Mouse (Mus musculus): ENCODE data around the gene Tmem254c. TPM values are rescaled to one million over a fixed set of nuclear protein-coding genes. Genes with fewer than 3 reads are reported as not detected.
"Not testable (repeated sequence)": the region's sequence is repeated elsewhere in the genome, so short reads cannot be mapped to it uniquely, and the experiment has no call there.

The Tmem254c gene
- polyA plus RNA-seq, 1 experiment from 2014 or later = 19.9 TPM

GRCm38 (mm10) chr14:26048767-26049166, 18.4 kb downstream of the Tmem254c start:
- not testable (repeated sequence) for H3K9me3 ChIP-seq (ENCODE audit: control insufficient read depth, low read length); H3K9ac ChIP-seq (ENCODE audit: low read length); H3K36me3 ChIP-seq (ENCODE audit: control insufficient read depth, insufficient read depth, low read length); DNase-seq (ENCODE audit: low spot score); H3K4me2 ChIP-seq (ENCODE audit: low read depth, severe bottlenecking); H3K27ac ChIP-seq (replicated peaks; ENCODE audit: low read depth, low read length); H3K27me3 ChIP-seq (ENCODE audit: control insufficient read depth, insufficient read depth, low read length); ATAC-seq (ENCODE audit: insufficient number of reproducible peaks, low FRiP score, low TSS enrichment, low read depth); H3K4me3 ChIP-seq (ENCODE audit: low read depth, low read length); H3K4me1 ChIP-seq (ENCODE audit: control insufficient read depth, insufficient read depth, low read length)
- no CpG with 5 or more reads among the region's 9 CpGs for WGBS

GRCm38 (mm10) chr14:26047026-26047425, 20.1 kb downstream of the Tmem254c start:
- H3K9me3 ChIP-seq (ENCODE audit: control insufficient read depth, low read length); H3K4me3 ChIP-seq (ENCODE audit: low read depth, low read length); H3K36me3 ChIP-seq (ENCODE audit: control insufficient read depth, insufficient read depth, low read length); H3K4me1 ChIP-seq (ENCODE audit: control insufficient read depth, insufficient read depth, low read length); ATAC-seq (ENCODE audit: insufficient number of reproducible peaks, low FRiP score, low TSS enrichment, low read depth); H3K27me3 ChIP-seq (ENCODE audit: control insufficient read depth, insufficient read depth, low read length); DNase-seq (ENCODE audit: low spot score); H3K4me2 ChIP-seq (ENCODE audit: low read depth, severe bottlenecking); H3K9ac ChIP-seq (ENCODE audit: low read length); H3K27ac ChIP-seq (replicated peaks; ENCODE audit: low read depth, low read length): not testable (repeated sequence)
- no CpG with 5 or more reads among the region's 8 CpGs for WGBS

GRCm38 (mm10) chr14:26045007-26045406, 22.1 kb downstream of the Tmem254c start:
- WGBS = no CpG with 5 or more reads among the region's 5 CpGs
- not testable (repeated sequence) for H3K9me3 ChIP-seq (ENCODE audit: control insufficient read depth, low read length)

GRCm38 (mm10) chr14:26042611-26043010, 24.5 kb downstream of the Tmem254c start, which contains the start of gene Gm9780:
Gm9780 (minus strand) TSS chr14:26042711.
- H3K4me2 ChIP-seq (ENCODE audit: low read depth, severe bottlenecking); H3K9ac ChIP-seq (ENCODE audit: low read length); H3K36me3 ChIP-seq (ENCODE audit: control insufficient read depth, insufficient read depth, low read length); H3K4me1 ChIP-seq (ENCODE audit: control insufficient read depth, insufficient read depth, low read length); H3K27ac ChIP-seq (replicated peaks; ENCODE audit: low read depth, low read length); DNase-seq (ENCODE audit: low spot score); H3K27me3 ChIP-seq (ENCODE audit: control insufficient read depth, insufficient read depth, low read length); ATAC-seq (ENCODE audit: insufficient number of reproducible peaks, low FRiP score, low TSS enrichment, low read depth); H3K4me3 ChIP-seq (ENCODE audit: low read depth, low read length); H3K9me3 ChIP-seq (ENCODE audit: control insufficient read depth, low read length): not testable (repeated sequence)
- no CpG with 5 or more reads among the region's 26 CpGs for WGBS

More at GRCm38 (mm10) chr14:26045007-26045406, 22.1 kb downstream of the Tmem254c start:
- H3K36me3 ChIP-seq (ENCODE audit: control insufficient read depth, insufficient read depth, low read length); DNase-seq (ENCODE audit: low spot score); H3K4me2 ChIP-seq (ENCODE audit: low read depth, severe bottlenecking); ATAC-seq (ENCODE audit: insufficient number of reproducible peaks, low FRiP score, low TSS enrichment, low read depth); H3K9ac ChIP-seq (ENCODE audit: low read length); H3K27me3 ChIP-seq (ENCODE audit: control insufficient read depth, insufficient read depth, low read length); H3K27ac ChIP-seq (replicated peaks; ENCODE audit: low read depth, low read length); H3K4me1 ChIP-seq (ENCODE audit: control insufficient read depth, insufficient read depth, low read length); H3K4me3 ChIP-seq (ENCODE audit: low read depth, low read length): not testable (repeated sequence)

GRCm38 (mm10) chr14:26035439-26035838, 31.7 kb downstream of the Tmem254c start:
- not testable (repeated sequence) for H3K9ac ChIP-seq (ENCODE audit: low read length); H3K36me3 ChIP-seq (ENCODE audit: control insufficient read depth, insufficient read depth, low read length); H3K9me3 ChIP-seq (ENCODE audit: control insufficient read depth, low read length); H3K27ac ChIP-seq (replicated peaks; ENCODE audit: low read depth, low read length); ATAC-seq (ENCODE audit: insufficient number of reproducible peaks, low FRiP score, low TSS enrichment, low read depth); H3K4me3 ChIP-seq (ENCODE audit: low read depth, low read length); H3K4me1 ChIP-seq (ENCODE audit: control insufficient read depth, insufficient read depth, low read length); H3K4me2 ChIP-seq (ENCODE audit: low read depth, severe bottlenecking); H3K27me3 ChIP-seq (ENCODE audit: control insufficient read depth, insufficient read depth, low read length); DNase-seq (ENCODE audit: low spot score)
- WGBS = no CpG with 5 or more reads among the region's 6 CpGs

GRCm38 (mm10) chr14:26034364-26034763, 32.8 kb downstream of the Tmem254c start:
- H3K9me3 ChIP-seq (ENCODE audit: control insufficient read depth, low read length); ATAC-seq (ENCODE audit: insufficient number of reproducible peaks, low FRiP score, low TSS enrichment, low read depth); H3K4me1 ChIP-seq (ENCODE audit: control insufficient read depth, insufficient read depth, low read length); H3K4me2 ChIP-seq (ENCODE audit: low read depth, severe bottlenecking); DNase-seq (ENCODE audit: low spot score); H3K36me3 ChIP-seq (ENCODE audit: control insufficient read depth, insufficient read depth, low read length); H3K27me3 ChIP-seq (ENCODE audit: control insufficient read depth, insufficient read depth, low read length); H3K4me3 ChIP-seq (ENCODE audit: low read depth, low read length); H3K9ac ChIP-seq (ENCODE audit: low read length); H3K27ac ChIP-seq (replicated peaks; ENCODE audit: low read depth, low read length): not testable (repeated sequence)
- WGBS = no CpG with 5 or more reads among the region's 3 CpGs

GRCm38 (mm10) chr14:26025653-26026052, 41.5 kb downstream of the Tmem254c start:
- not testable (repeated sequence) for H3K9me3 ChIP-seq (ENCODE audit: control insufficient read depth, low read length); H3K27ac ChIP-seq (replicated peaks; ENCODE audit: low read depth, low read length); ATAC-seq (ENCODE audit: insufficient number of reproducible peaks, low FRiP score, low TSS enrichment, low read depth); H3K4me2 ChIP-seq (ENCODE audit: low read depth, severe bottlenecking); H3K4me3 ChIP-seq (ENCODE audit: low read depth, low read length); H3K36me3 ChIP-seq (ENCODE audit: control insufficient read depth, insufficient read depth, low read length); H3K9ac ChIP-seq (ENCODE audit: low read length); H3K27me3 ChIP-seq (ENCODE audit: control insufficient read depth, insufficient read depth, low read length); DNase-seq (ENCODE audit: low spot score); H3K4me1 ChIP-seq (ENCODE audit: control insufficient read depth, insufficient read depth, low read length)
- WGBS = no CpG with 5 or more reads among the region's 12 CpGs

- H3K27ac ChIP-seq (replicated peaks; ENCODE audit: low read depth, low read length); H3K4me3 ChIP-seq (ENCODE audit: low read depth, low read length); H3K36me3 ChIP-seq (ENCODE audit: control insufficient read depth, insufficient read depth, low read length); H3K27me3 ChIP-seq (ENCODE audit: control insufficient read depth, insufficient read depth, low read length); ATAC-seq (ENCODE audit: insufficient number of reproducible peaks, low FRiP score, low TSS enrichment, low read depth); H3K4me1 ChIP-seq (ENCODE audit: control insufficient read depth, insufficient read depth, low read length); H3K9ac ChIP-seq (ENCODE audit: low read length); H3K9me3 ChIP-seq (ENCODE audit: control insufficient read depth, low read length); DNase-seq (ENCODE audit: low spot score); H3K4me2 ChIP-seq (ENCODE audit: low read depth, severe bottlenecking): not testable (repeated sequence)
- no CpG with 5 or more reads among the region's 6 CpGs for WGBS
These were observed 44.3 kb downstream of the Tmem254c start for GRCm38 (mm10) chr14:26022831-26023230.

GRCm38 (mm10) chr14:26021555-26021954, 45.6 kb downstream of the Tmem254c start:
- not testable (repeated sequence) for H3K9me3 ChIP-seq (ENCODE audit: control insufficient read depth, low read length); ATAC-seq (ENCODE audit: insufficient number of reproducible peaks, low FRiP score, low TSS enrichment, low read depth); H3K4me1 ChIP-seq (ENCODE audit: control insufficient read depth, insufficient read depth, low read length); H3K27me3 ChIP-seq (ENCODE audit: control insufficient read depth, insufficient read depth, low read length); H3K9ac ChIP-seq (ENCODE audit: low read length); H3K4me3 ChIP-seq (ENCODE audit: low read depth, low read length); DNase-seq (ENCODE audit: low spot score); H3K4me2 ChIP-seq (ENCODE audit: low read depth, severe bottlenecking); H3K36me3 ChIP-seq (ENCODE audit: control insufficient read depth, insufficient read depth, low read length); H3K27ac ChIP-seq (replicated peaks; ENCODE audit: low read depth, low read length)
- WGBS = no CpG with 5 or more reads among the region's 9 CpGs
